Mouse (Mus musculus) effector memory CD4-positive, alpha-beta T cell, adult 7 months (primary cell): ENCODE measurements around the gene Cnpy4. TPM values are rescaled to one million over a fixed set of nuclear protein-coding genes. Genes with fewer than 3 reads are reported as not detected.

Source experiments
- polyA plus RNA-seq: library from polyadenylated mRNA; unstranded; fragments of 100-300 nt; shearing (Covaris generic); gene quantifications from one replicate; pipeline ENCODE4 v1.2.1, GENCODE M21; 2017

Gene Cnpy4
- polyA plus RNA-seq = 12.2 TPM

DNA sequence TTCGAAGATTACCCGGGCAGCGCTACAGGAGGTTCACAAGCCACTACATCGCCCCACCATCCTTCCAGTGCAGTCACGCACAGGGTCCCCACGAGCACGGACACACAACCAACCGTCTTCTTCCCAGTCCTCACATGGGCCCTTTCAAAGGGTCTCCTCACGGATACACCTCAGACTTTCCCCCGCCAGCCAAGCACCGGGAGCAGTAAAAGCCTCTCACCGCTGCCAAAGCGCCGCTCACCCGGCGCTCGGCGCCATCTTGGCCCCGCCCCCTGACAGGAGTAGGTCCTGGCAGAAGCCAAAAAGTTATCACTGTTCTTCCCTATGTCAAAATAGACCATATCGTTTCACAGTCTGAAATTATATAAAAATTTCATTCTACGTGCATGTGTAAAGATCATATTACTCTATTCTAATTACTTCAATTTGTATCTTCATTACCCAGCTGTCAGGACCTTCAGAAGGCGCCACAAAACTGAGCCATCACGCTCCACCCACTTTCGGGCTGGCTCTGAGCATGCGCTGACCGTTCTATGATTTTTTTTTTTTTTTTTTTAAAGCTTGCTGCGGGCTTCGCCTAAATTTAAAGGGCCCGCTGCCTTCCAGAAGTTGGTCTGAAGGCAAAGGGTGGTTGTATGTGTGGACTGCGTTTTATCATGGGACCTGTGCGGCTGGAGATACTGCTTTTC lies at the start of gene Cnpy4, which contains the start of gene Taf6:
Gene Cnpy4, plus strand, starts transcription at position 536 of the 689 bp plus-strand sequence.
Gene Taf6, minus strand, starts transcription at position 502 of the 689 bp plus-strand sequence.

DNA sequence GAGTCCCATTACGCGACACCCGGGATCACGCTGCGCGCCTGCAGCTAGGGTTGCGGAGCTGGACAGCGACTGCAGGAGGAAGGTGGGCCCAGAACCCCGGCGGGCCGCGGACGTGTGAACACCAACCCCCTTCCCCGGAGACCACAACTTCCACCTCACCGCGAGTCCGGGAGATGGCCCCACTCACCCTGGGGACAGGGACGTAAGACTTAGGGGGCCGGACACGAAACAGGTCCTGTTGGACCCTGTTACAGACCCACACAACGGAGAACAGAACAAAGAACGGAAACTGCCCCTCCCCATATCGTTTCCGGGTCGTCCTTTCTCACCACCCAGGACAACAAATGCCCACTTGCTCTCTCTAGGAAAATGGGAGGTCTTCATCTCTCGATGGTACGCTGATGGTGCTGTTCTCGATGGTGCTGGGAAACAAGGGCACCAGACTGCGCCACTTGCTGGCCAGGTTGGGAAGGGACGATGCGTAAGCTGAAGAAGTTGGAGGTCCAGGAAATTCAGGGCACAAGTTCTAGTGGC lies 31.8 kb upstream of the Cnpy4 start, which contains the start of gene Zfp113:
Gene Zfp113, minus strand, starts transcription at position 302 of the 534 bp plus-strand sequence.

GRCm38 (mm10) chr5:138160842-138161665 lies 26.2 kb upstream of the Cnpy4 start, which contains the start of gene Cops6:
Gene Cops6 (plus strand): TSS chr5:138161071.

DNA sequence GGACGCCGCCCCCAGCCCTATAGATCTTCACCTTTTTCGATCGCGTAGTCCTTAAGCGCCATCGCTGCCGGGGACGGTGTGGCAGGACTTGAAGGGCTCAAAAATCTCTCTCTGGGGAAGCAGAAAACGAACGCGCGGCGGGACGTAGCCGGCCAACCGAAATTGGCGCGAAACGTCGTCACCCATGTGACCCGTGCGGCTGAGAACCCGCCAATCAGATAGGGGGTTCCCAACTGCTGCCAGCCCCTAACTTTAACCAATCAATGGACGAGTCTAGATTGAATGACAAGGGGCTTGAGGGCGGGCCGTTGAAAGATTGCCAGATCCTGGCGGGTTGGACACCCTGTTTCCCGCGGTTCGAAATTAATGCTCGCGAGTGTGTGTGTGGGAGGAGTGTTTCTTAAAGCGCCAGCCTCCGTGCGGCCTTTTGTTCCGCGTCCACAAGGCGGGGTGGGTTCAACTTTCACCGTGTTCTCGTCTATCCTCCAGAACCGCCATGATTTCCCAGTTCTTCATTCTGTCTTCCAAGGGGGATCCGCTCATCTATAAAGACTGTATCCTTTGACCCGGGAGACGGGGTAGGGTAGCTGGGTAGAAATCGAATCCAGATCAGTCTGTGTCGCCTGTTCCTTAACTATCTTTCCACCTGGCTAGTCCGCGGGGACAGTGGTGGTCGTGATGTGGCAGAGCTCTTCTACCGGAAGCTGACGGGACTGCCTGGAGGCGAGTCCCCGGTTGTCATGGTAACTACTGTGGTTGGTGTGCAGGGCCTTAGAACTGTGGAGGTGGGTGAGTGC lies 15.4 kb upstream of the Cnpy4 start, which contains the start of the genes Ap4m1 and Mcm7:
Gene Ap4m1, plus strand, starts transcription at position 308 of the 797 bp plus-strand sequence.
Gene Mcm7, minus strand, starts transcription at position 728 of the 797 bp plus-strand sequence.

GRCm38 (mm10) chr5:138193771-138194727 lies 6.8 kb downstream of the Cnpy4 start, which contains the start of gene Mblac1:
Gene Mblac1 (plus strand): TSS chr5:138194314.

GRCm38 (mm10) chr5:138225700-138226099 lies 38.4 kb downstream of the Cnpy4 start, which contains the start of gene Nxpe5:
Gene Nxpe5 (plus strand): TSS chr5:138225898.

Other genes with a start within 250 kb of the Cnpy4 start
- gene Gjc3, start 224.4 kb upstream of the Cnpy4 start, polyA plus RNA-seq = not detected
- gene Azgp1, start 206.0 kb upstream of the Cnpy4 start, polyA plus RNA-seq = not detected
- gene Smok3a, start 166.2 kb upstream of the Cnpy4 start, polyA plus RNA-seq = not detected
- gene Smok3b, start 166.1 kb upstream of the Cnpy4 start, polyA plus RNA-seq = 0.73 TPM
- 0.84 TPM for gene Smok3c, start 134.3 kb upstream of the Cnpy4 start, polyA plus RNA-seq
- 14.6 TPM for gene Zkscan1, start 102.4 kb upstream of the Cnpy4 start, polyA plus RNA-seq
- gene Zscan21, start 70.6 kb upstream of the Cnpy4 start, polyA plus RNA-seq = 28.0 TPM
- 6.6 TPM for gene Zfp113, start 31.7 kb upstream of the Cnpy4 start, polyA plus RNA-seq
- 119 TPM for gene Cops6, start 26.4 kb upstream of the Cnpy4 start, polyA plus RNA-seq
- gene Ap4m1, start 15.5 kb upstream of the Cnpy4 start, polyA plus RNA-seq = 9.5 TPM
- 56.4 TPM for gene Mcm7, start 15.1 kb upstream of the Cnpy4 start, polyA plus RNA-seq
- gene Taf6, start within 50 bp of the Cnpy4 start, polyA plus RNA-seq = 36.5 TPM
- not detected for gene Mblac1, start 6.8 kb downstream of the Cnpy4 start, polyA plus RNA-seq
- 0.55 TPM for gene Nxpe5, start 38.4 kb downstream of the Cnpy4 start, polyA plus RNA-seq
- gene Lamtor4, start 68.0 kb downstream of the Cnpy4 start, polyA plus RNA-seq = 35.9 TPM
- 19.9 TPM for gene BC037034, start 76.5 kb downstream of the Cnpy4 start, polyA plus RNA-seq
- not detected for gene Gal3st4, start 85.4 kb downstream of the Cnpy4 start, polyA plus RNA-seq
- 0.18 TPM for gene Gm43720, start 92.5 kb downstream of the Cnpy4 start, polyA plus RNA-seq
- gene Gpc2, start 92.5 kb downstream of the Cnpy4 start, polyA plus RNA-seq = 0.67 TPM
- gene Stag3, start 92.8 kb downstream of the Cnpy4 start, polyA plus RNA-seq = 1.1 TPM
- 5.2 TPM for gene Pvrig, start 154.5 kb downstream of the Cnpy4 start, polyA plus RNA-seq